Mouse (Mus musculus) ovary, postnatal 10 days (tissue): ENCODE measurements around the gene Eif3k.

Experiments
- DNase-seq: peaks from one replicate; pipeline ENCODE4 v3.0.0; 2022; ENCODE audit warnings: low spot score

Gene Eif3k

GRCm38 (mm10) chr7:28981651-28982273 is at the start of gene Eif3k, which contains the start of gene Map4k1:
TSS of gene Eif3k (minus strand) at chr7:28981864.
TSS of gene Map4k1 (plus strand) at chr7:28982050.
- peak; percentile 83 for DNase-seq

DNA sequence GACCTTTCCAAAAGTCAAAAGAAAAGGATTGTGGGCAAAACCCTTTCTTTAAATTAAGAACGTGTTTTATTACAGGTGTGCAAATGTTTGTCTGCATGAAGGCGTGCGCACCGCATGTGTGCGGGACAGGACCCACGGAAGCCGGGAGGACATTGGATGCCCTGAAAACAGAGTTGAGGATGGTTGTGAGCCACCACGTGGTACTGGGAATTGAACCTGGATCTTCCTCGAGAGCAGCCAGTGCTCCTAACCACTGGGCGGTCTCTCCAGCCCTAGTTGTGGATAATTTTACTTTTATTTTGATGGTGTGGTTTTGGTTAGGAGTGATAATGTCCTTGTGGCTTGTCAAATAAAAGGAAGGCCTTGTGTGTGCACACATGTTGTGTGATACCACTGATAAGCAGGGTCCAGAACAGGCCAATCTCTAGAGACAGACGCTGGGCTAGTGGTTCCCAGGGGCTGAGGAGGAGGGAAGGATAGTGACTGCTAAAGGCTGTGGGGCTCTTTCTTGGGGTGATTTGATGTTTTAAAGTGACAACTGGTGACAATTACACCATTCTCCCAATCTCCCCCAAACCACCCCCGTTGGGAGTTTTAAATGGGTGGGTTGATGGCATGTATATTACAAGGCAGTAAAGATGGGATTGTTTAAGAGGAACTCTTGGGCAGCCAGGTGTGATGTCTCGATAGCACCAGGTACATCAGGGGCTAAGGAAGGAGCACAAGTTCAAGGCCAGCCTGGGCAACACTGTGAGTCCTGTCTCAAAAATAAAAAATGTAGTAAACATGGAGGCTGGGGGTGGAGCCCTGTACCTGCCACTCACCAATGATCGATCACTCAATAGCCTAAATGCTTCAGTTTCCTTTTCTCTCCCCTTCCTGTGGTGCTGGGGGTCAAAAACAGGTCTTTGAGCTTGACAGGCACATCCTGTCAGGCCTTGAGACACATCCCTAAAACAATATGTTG is 48.3 kb upstream of the Eif3k start:
- no peak for DNase-seq

GRCm38 (mm10) chr7:29028761-29029160 is 47.1 kb upstream of the Eif3k start:
- DNase-seq = no peak

- DNase-seq = no peak
Observed at GRCm38 (mm10) chr7:29026811-29027210, 45.1 kb upstream of the Eif3k start.

DNA sequence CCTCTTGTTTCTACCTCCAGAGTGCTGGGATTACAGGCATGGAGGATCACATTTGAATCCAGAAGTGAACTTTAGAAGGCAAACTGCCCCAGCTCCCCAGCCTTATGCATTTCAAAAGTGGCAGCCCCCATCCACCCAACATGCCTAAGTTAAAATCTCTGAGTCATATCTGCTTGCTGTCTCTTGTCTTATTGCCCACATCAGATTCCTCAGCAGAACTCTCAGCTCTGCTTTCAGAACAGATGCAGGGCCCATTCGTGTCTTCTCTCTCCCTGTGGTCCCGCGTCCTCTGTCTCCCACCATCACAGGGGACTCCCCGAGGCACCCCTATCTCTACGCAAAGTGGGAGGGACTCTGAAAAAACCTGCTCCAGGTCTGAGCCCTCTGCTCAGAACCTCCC is 44.5 kb upstream of the Eif3k start:
- no peak for DNase-seq

GRCm38 (mm10) chr7:29025566-29025965 is 43.9 kb upstream of the Eif3k start:
- DNase-seq = no peak

DNA sequence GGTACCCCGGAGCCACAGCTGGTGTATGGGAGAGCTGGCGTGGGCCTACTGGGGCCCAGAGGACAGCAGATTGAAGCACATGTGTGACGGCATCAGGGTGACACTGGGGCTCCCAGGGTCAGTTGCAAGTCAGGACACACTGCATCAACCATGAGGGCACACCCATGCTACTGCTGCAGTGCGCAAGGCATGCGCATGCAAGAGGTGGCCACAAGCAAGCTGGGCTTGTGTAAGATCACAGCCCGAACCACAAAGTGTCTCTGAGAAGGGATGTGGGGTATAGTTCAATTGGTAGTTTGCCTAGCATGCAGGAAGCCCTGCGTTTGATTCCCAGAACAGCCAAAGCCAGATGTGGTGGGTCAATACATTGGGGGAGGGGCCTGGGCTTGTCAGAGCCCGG is 41.9 kb upstream of the Eif3k start:
- no peak for DNase-seq

GRCm38 (mm10) chr7:29022479-29022878 is 40.8 kb upstream of the Eif3k start:
- DNase-seq = no peak

DNA sequence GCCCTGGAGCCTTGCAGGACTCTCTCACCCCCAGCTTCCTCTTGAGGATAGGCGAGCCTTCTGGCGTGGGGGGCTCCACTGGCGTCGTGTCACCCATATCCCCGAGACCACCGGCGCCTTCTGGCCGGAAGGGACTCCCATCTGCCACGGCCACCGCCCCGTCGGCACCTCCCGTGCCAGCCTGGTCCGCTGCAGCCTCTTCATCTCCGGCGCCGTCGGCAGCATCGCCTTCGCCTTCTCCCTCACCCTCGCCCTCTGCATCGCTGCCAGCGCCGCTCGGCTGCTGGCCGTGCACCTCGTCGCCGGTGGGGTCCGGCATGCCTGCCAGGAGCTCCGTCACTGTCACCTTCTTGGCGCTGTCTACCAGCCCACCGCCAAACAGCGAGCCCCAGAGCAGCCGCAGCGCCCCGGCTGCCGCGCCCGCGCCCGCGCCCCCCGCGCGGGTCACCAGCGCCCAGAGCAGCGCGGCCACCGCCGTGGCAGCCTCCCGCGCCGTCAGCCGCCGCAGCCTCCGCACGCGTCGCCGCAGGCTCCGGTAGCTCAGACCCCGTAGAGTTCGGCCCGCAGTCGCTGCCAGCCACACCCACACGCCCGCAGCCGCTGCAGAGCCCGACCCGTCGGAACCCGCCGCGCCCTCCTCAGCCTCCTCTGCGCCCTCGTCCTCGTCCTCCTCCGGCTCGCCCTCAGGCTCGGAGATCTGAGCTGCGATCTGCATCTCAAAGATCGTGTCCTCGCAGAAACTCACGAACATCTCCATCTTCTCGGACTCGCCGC is 38.0 kb upstream of the Eif3k start:
- DNase-seq = no peak

DNA sequence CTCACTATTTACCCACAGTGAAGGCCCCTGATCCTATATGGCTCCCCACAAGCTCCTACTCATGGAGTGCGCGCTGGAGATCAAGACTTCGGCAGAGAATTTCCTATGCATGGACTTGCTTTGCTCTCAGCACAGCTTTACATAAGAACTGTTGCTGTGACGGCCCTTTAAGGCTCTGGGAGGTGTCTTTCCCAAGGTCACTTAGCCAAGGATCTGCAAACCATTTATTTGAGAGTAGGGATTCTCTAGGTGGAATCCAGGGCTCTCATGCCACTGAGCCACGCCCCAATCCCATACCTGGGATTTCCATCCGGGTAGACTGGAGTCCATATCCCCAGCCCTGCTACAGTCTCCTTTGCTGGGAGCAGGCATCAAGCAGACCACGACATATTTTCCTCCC is 35.6 kb upstream of the Eif3k start:
- DNase-seq = no peak

GRCm38 (mm10) chr7:29016440-29016839 is 34.8 kb upstream of the Eif3k start:
- DNase-seq = no peak

DNA sequence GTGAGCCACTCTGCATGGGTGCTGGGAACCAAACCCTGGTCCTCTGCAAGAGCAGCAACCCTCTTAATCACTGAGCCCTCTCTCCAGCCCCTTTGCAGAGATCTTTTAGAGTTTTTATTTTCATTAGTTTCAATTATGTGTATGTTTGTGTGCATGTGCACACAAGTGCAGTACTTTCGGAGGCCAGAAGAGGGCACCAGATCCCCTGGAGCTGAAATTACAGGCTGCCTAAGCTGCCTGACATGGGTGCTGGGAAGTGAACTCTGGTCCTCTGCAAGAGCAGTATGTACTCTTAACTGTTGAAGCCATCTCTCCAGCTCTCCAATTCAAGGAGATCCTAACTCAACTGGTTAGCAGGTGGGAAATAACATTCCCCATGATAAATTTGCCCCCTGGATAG is 33.3 kb upstream of the Eif3k start:
- DNase-seq = no peak

DNA sequence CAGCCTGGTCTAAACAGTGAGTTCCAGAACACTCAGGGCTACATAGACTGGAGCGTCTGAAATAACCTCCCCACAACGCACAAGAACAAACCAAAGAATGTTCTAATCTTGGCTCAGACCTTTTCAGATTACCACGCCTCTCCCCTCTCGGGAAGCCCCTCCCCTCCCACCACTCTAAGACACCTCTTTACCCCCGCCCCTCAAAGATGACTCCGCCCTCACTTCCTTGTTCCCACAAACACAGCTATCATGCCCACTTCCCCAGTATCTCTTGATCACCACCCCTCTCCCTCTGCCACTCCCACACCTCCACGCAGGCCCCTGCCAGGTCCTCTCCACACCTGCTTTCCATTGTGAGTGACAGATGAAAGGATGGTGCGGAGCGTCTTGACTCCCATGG is 27.1 kb upstream of the Eif3k start:
- DNase-seq = no peak

- no peak for DNase-seq
Observed at GRCm38 (mm10) chr7:29008171-29008570, 26.5 kb upstream of the Eif3k start.

DNA sequence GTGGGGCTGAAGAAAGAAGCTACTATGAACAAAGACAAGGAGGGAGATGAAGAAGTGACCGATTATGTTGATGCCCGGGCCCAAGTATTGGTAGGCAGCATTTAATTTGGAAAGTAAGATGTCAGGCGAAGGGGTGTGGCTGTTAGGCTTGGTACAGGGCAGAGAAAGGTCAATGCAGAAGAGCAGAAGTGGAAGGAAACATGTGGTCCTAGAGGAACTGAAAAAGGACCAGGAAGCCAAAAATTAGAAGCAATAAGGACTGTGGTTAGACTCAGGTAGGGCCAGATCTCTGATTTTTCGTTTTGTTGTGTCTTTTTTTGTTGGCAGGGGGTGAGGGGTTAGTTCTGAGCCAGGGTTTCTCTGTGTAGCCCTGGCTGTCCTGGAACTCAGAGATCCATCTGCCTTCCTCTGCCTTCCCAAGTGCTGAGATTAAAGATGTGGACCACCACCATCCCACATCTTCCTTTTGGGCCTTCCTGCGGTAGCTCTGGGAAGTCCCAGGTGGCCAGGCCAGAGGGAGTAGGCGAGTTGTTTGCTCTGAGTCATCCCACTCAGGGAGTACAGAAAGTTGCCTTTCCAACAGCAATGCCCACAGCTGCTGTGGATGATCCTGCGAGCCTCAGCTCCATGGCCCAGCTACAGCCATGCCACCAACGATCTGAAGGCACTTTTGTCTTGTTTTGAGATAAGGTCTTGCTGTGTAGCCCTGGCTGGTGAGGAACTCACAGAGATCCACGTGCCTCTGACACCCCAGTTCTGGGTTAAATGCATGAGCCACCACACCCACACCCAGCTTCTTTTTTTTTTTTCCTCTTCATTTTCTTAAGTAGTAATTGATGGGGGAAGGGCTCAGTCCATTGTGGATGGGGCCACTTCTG is 25.8 kb upstream of the Eif3k start:
- no peak for DNase-seq

GRCm38 (mm10) chr7:29000651-29001605 is 19.3 kb upstream of the Eif3k start:
- DNase-seq = peak; percentile 24

- no peak for DNase-seq
Observed at GRCm38 (mm10) chr7:28993402-28993801, 11.7 kb upstream of the Eif3k start.

- no peak for DNase-seq
Observed at GRCm38 (mm10) chr7:28992997-28993396, 11.3 kb upstream of the Eif3k start.

GRCm38 (mm10) chr7:28991616-28992015 is 10.0 kb upstream of the Eif3k start:
- no peak for DNase-seq

DNA sequence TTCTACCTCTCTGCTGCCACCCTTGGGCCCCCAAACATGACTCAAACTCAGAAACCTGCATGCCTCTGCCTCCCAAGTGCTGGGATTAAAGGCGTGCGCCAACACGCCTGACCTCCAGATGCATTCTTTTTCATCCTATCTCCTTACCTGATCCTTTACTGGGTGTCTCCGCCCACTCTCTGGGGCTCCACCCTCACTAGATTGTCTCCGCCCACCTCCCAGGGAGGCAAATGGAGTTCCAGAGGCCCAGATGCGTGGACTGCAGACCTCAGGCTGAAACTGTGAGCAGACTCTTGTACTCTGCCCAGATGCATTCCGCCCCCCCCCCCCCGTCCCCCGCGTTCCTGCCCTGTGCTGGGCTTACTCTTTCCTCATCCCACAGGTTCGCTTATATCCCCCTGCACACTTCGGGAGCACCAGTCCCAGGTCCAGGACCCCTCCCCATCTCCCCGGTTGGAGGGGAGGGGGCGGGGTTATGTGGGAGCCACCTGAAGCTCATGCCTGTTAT is 9.2 kb upstream of the Eif3k start:
- no peak for DNase-seq
